Mouse (Mus musculus) gonadal fat pad, adult 2 months (tissue): Measurements from ENCODE around the gene Spag9. TPM values are rescaled to one million over a fixed set of nuclear protein-coding genes. Genes with fewer than 3 reads are reported as not detected.

Experiments used
- DNase-seq: peaks from one replicate; pipeline ENCODE4 v3.0.0-alpha.2; 2012; ENCODE audit warnings: low read depth
- polyA plus RNA-seq: library from polyadenylated mRNA; depleted of rRNA; stranded (reverse); fragments of >200 nt; gene quantifications from 2 replicates; pipeline ENCODE4 v1.2.3, GENCODE M21; 2012

The Spag9 gene
- polyA plus RNA-seq, 1 experiment, result 25.7 TPM

- no peak for DNase-seq
These were observed 137.6 kb downstream of the Spag9 start for GRCm38 (mm10) chr11:94133344-94133955.

GRCm38 (mm10) chr11:94134076-94134838 lies 138.4 kb downstream of the Spag9 start:
- DNase-seq, result no peak

- DNase-seq, result no peak
These were observed 139.7 kb downstream of the Spag9 start for GRCm38 (mm10) chr11:94135581-94136001.

- DNase-seq, result no peak
These were observed 140.8 kb downstream of the Spag9 start for GRCm38 (mm10) chr11:94136656-94137055.

GRCm38 (mm10) chr11:94137326-94138061 lies 141.6 kb downstream of the Spag9 start:
- no peak for DNase-seq

GRCm38 (mm10) chr11:94138411-94139231 lies 142.7 kb downstream of the Spag9 start:
- DNase-seq, result no peak

GRCm38 (mm10) chr11:94139232-94139620 lies 143.3 kb downstream of the Spag9 start:
- DNase-seq, result no peak

- no peak for DNase-seq
These were observed 144.6 kb downstream of the Spag9 start for GRCm38 (mm10) chr11:94140540-94140939.

GRCm38 (mm10) chr11:94141564-94141963 lies 145.7 kb downstream of the Spag9 start:
- no peak for DNase-seq

- DNase-seq, result no peak
These were observed 147.4 kb downstream of the Spag9 start for GRCm38 (mm10) chr11:94143336-94143735.

GRCm38 (mm10) chr11:94144771-94145539 lies 149.1 kb downstream of the Spag9 start:
- peak; percentile 85 for DNase-seq

- no peak for DNase-seq
These were observed 150.2 kb downstream of the Spag9 start for GRCm38 (mm10) chr11:94146049-94146605.

- DNase-seq, result no peak
These were observed 151.0 kb downstream of the Spag9 start for GRCm38 (mm10) chr11:94146733-94147485.

GRCm38 (mm10) chr11:94148105-94148696 lies 152.3 kb downstream of the Spag9 start:
- no peak for DNase-seq

GRCm38 (mm10) chr11:94148931-94149491 lies 153.1 kb downstream of the Spag9 start:
- DNase-seq, result no peak

GRCm38 (mm10) chr11:94149509-94150259 lies 153.8 kb downstream of the Spag9 start:
- no peak for DNase-seq

GRCm38 (mm10) chr11:94150519-94151470 lies 154.9 kb downstream of the Spag9 start:
- DNase-seq, result no peak
